In the genomic region with DNA sequence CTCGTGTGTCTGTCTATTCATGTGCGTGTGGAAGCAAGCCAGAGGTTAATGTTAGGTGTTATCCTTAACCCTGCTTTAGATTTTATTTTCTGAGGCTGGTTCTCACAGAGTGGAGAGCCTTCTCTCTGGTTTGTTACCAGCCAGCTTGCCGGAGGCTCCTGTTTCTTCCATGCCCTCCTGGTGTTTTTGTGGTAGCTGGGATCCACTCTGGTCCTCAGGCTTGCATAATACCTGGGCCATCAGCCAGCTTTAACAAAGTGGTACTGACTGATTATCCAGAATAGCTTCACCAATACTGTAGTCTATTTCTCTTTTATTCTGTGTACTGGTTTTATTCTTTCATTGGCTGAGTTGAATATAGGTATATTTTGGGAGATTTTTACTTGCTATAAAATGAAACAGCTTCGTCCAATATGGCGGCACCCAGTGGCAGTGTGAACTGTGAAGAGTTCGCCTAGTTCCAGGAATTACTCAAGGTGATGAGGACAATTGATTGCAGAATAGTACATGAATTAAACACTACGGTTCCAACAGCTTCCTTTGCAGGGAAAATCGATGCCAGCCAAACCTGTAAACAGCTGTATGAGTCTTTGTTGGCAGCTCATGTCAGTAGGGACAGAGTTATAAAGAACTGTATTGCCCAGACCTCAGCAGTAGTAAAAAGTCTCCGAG, we compare ENCODE assay signal across 15 mouse cellular contexts. TPM values are rescaled to one million over a fixed set of nuclear protein-coding genes. Genes with fewer than 3 reads are reported as not detected.
DNase-seq lines count a peak whose midpoint lies in the region; ATAC-seq and TF ChIP-seq lines count a peak whose summit lies in the region.
"Had no signal": no experiment of that assay in that cellular context is flagged by ENCODE, and none has a peak within 500 bp of the region (broad histone marks: within the 10 kb centered on the region; RNA-seq: fewer than 3 reads in every experiment).

No protein-coding gene starts in this region.

- H3K27ac ChIP-seq in layer of hippocampus, adult 2 months, result peak overlapping the region; percentile 74
- H3K27ac ChIP-seq: embryonic facial prominence, embryonic 15.5 days; hindbrain, embryonic 14.5 days had no signal

- 0 out of 2 replicates have a peak, but pooled peaks have one; percentile 52 for ATAC-seq in cerebellum, adult (ENCODE audit: insufficient number of reproducible peaks, low FRiP score, low TSS enrichment)
- ATAC-seq: forebrain, embryonic 14.5 days; intestine, embryonic 16.5 days had no signal

- intact Hi-C loops in heart, postnatal 14 days (cut with DNase I), result no loop called here
- intact Hi-C loops in heart, postnatal 25 days (cut with DNase I), result no loop called here

- no peak for TF ChIP-seq CTCF in layer of hippocampus, adult 2 months (conservative IDR thresholded peaks at IDR 0.05)

- DNase-seq in cerebellum, adult 9-10 months, result no peak
- peak; percentile 13 to 18 for DNase-seq in heart, postnatal 14 days
- DNase-seq in heart, postnatal 25 days (ENCODE audit: low spot score), result no peak
- peak; percentile 21 for DNase-seq in Muller cell, postnatal 12 days (ENCODE audit: inconsistent ontology term)
- peak in 1 of 2 experiments; percentile 38 for DNase-seq in layer of hippocampus, adult 2 months (ENCODE audit: low spot score in 2 of 2)
- DNase-seq in right cerebral cortex, adult 18-20 months, result no peak
- DNase-seq in right cerebral cortex, postnatal 4 days, result no peak
- DNase-seq: cerebellum, adult 8-10 months; kidney, postnatal 14 days; thymus, adult 18-20 months had no signal

- no peak overlapping the region for H3K4me3 ChIP-seq in layer of hippocampus, adult 2 months
- H3K4me3 ChIP-seq: embryonic facial prominence, embryonic 15.5 days had no signal

RNA-seq across cellular contexts. Expression of a gene that starts 14.3 kb away (rescaled TPM):
- 10 to 100 TPM; 26.2 to 28.5 TPM for total RNA-seq in heart, postnatal 14 days (2021)
- total RNA-seq in heart, postnatal 25 days (2021), result 10 to 100 TPM; 28.8 to 33.1 TPM
- total RNA-seq in layer of hippocampus, adult 2 months (2021), result 10 to 100 TPM; 34.7 to 37.3 TPM

RNA-seq across cellular contexts. Expression of a gene that starts 26.8 kb away (rescaled TPM):
- 1 to 10 TPM; 3.0 to 4.1 TPM for total RNA-seq in heart, postnatal 14 days (2021)
- 1 to 10 TPM; 2.2 to 2.3 TPM for total RNA-seq in heart, postnatal 25 days (2021)
- total RNA-seq in layer of hippocampus, adult 2 months (2021), result 100 to 1,000 TPM; 119 to 128 TPM

Comparison
In these comparisons a context has a peak if more than half of its experiments do, and no peak if none do; other contexts are left out.
1. DNase-seq: peak in heart, postnatal 14 days (2 of 2) and Muller cell, postnatal 12 days (single experiment); none in cerebellum, adult 9-10 months (single experiment), heart, postnatal 25 days (single experiment), right cerebral cortex, adult 18-20 months (single experiment) and right cerebral cortex, postnatal 4 days (single experiment).
2. RNA of a gene that starts 26.8 kb away (total RNA-seq): 119 to 128 TPM in layer of hippocampus, adult 2 months; 3.0 to 4.1 TPM in heart, postnatal 14 days and 2.2 to 2.3 TPM in heart, postnatal 25 days; every median in the first group is over 10 times any median in the second.